Mouse (Mus musculus): ENCODE data around the gene Jmjd1c. TPM values are rescaled to one million over a fixed set of nuclear protein-coding genes. Genes with fewer than 3 reads are reported as not detected.

Gene Jmjd1c
- polyA plus RNA-seq (2014; fragmentation: Nextera tagmentation; extraction: Ambion mirVana): 41.7 and 59.5 TPM in 2 replicates

- Histone ChIP-seq H3K36me3 (replicated peaks; ENCODE audit: control insufficient read depth, insufficient read depth) (no peaks in the 10 kb centered on the region), H3K4me2 (replicated peaks) (peak within 1 kb of the TSS; percentile 66), H3K4me1 (replicated peaks; ENCODE audit: control insufficient read depth, insufficient read depth, low read length) (peaks cover 41% of the 10 kb centered on the region), H3K9ac (peak within 1 kb of the TSS; percentile 100), H3K4me3 (replicated peaks; ENCODE audit: low read length) (peak within 1 kb of the TSS; percentile 91), H3K27me3 (ENCODE audit: control insufficient read depth, insufficient read depth, low read length) (no peaks in the 10 kb centered on the region), H3K27ac (peak within 1 kb of the TSS; percentile 100), H3K9me3 (ENCODE audit: control insufficient read depth, low read length) (no peaks in the 10 kb centered on the region)
- WGBS: under 1% methylated on average over 52 of the region's 73 CpGs
- ATAC-seq (ENCODE audit: low FRiP score) (peak; percentile 92), DNase-seq (ENCODE audit: low spot score) (peak; percentile 90)
Observed at GRCm38 (mm10) chr10:67095798-67096620, at the start of gene Jmjd1c. Gene Jmjd1c (plus strand): TSS chr10:67096125.

DNA sequence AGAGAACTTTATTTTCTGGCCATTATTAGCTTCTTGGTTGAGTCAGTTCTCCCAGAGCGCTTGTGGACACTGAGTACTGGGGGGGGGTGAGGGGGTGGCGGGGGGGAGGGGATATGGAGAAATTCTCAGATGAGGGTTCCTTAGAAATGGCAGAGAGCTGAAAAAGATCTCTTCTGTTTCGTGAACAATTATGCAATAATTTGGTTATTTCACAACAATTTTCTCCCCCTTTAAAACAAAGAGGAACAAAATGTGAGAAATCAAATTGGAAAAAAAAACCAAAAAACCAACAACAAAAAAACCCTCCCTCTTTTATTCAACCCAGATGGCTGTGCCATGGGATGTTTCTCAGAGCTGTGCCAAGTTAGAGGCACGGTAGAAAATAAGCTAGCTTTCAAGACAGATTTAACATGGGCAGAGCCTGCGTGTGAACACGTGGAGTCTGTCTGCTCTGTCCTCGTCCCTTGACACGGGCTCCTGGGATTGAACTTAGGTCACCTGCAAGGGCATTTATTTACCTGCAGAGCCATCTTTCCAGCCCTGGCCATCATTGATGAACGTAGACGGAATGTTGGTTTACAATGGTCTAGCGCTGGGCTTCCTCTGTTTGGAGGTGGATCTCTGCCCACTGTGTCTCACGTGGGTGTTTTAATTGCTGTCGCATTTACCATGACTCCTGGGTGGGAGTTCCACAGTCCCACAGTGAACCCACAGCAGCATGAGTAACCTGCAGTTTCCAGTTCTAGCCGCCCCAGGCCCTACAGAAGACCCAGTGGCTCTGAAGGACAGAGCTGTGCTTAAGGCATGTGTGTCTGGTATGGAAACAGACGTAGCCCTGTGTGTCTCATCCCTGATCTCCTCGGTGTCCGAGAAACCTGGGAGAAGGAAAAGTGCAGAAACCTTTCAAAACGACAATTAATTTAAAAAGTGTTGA lies 47.9 kb upstream of the Jmjd1c start:
- Histone ChIP-seq H3K4me1 (replicated peaks; ENCODE audit: control insufficient read depth, insufficient read depth, low read length) (peaks cover 28% of the 10 kb centered on the region), H3K9ac (no peak overlapping the region), H3K4me2 (replicated peaks) (no peak overlapping the region), H3K36me3 (replicated peaks; ENCODE audit: control insufficient read depth, insufficient read depth) (no peaks in the 10 kb centered on the region), H3K27ac (no peak overlapping the region), H3K27me3 (ENCODE audit: control insufficient read depth, insufficient read depth, low read length) (no peaks in the 10 kb centered on the region), H3K4me3 (replicated peaks; ENCODE audit: low read length) (no peak overlapping the region), H3K9me3 (ENCODE audit: control insufficient read depth, low read length) (no peaks in the 10 kb centered on the region)
- ATAC-seq (ENCODE audit: low FRiP score): no peak
- no peak for DNase-seq (ENCODE audit: low spot score)
- WGBS: 80% methylated on average over 18 of the region's 18 CpGs

- Histone ChIP-seq H3K9ac (no peak overlapping the region), H3K4me1 (replicated peaks; ENCODE audit: control insufficient read depth, insufficient read depth, low read length) (peaks cover 32% of the 10 kb centered on the region), H3K4me3 (replicated peaks; ENCODE audit: low read length) (no peak overlapping the region), H3K9me3 (ENCODE audit: control insufficient read depth, low read length) (no peaks in the 10 kb centered on the region), H3K27me3 (ENCODE audit: control insufficient read depth, insufficient read depth, low read length) (no peaks in the 10 kb centered on the region), H3K4me2 (replicated peaks) (no peak overlapping the region), H3K36me3 (replicated peaks; ENCODE audit: control insufficient read depth, insufficient read depth) (no peaks in the 10 kb centered on the region), H3K27ac (no peak overlapping the region)
- no peak for ATAC-seq (ENCODE audit: low FRiP score)
- DNase-seq (ENCODE audit: low spot score): no peak
- WGBS: 94% methylated on average over 13 of the region's 13 CpGs
Observed at GRCm38 (mm10) chr10:67048871-67049615, 46.9 kb upstream of the Jmjd1c start.

DNA sequence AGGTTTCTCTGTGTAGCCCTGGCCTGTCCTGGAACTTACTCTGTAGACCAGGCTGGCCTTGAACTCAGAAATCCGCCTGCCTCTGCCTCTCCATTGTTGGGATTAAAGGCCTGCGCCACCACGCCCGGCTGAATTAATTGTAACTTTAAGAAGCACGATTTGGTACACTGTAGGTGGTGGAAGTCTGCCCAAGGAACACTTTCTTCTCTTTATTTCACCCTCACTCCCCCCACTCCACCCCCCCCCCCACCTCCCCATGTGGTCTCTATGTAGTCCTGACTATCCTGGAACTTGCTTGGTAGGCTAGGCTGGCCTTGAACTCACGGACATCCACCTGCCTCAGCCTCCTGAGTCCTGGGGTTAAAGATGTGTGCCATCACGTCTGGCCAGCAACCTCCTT lies 46.3 kb upstream of the Jmjd1c start:
- WGBS: 92% methylated on average over 7 of the region's 7 CpGs
- Histone ChIP-seq H3K36me3 (replicated peaks; ENCODE audit: control insufficient read depth, insufficient read depth) (no peaks in the 10 kb centered on the region), H3K27ac (no peak overlapping the region), H3K9me3 (ENCODE audit: control insufficient read depth, low read length) (no peaks in the 10 kb centered on the region), H3K27me3 (ENCODE audit: control insufficient read depth, insufficient read depth, low read length) (no peaks in the 10 kb centered on the region), H3K4me1 (replicated peaks; ENCODE audit: control insufficient read depth, insufficient read depth, low read length) (peaks cover 32% of the 10 kb centered on the region), H3K4me2 (replicated peaks) (no peak overlapping the region), H3K4me3 (replicated peaks; ENCODE audit: low read length) (no peak overlapping the region), H3K9ac (no peak overlapping the region)
- DNase-seq (ENCODE audit: low spot score) (no peak), ATAC-seq (ENCODE audit: low FRiP score) (no peak)

- 48% methylated on average over 6 of the region's 7 CpGs for WGBS
- ATAC-seq (ENCODE audit: low FRiP score) (no peak), DNase-seq (ENCODE audit: low spot score) (no peak)
- H3K36me3 ChIP-seq (replicated peaks; ENCODE audit: control insufficient read depth, insufficient read depth): no peaks in the 10 kb centered on the region
- no peak overlapping the region for H3K27ac ChIP-seq
- H3K4me3 ChIP-seq (replicated peaks; ENCODE audit: low read length): no peak overlapping the region
- H3K27me3 ChIP-seq (ENCODE audit: control insufficient read depth, insufficient read depth, low read length): no peaks in the 10 kb centered on the region
- no peaks in the 10 kb centered on the region for H3K9me3 ChIP-seq (ENCODE audit: control insufficient read depth, low read length)
- H3K4me1 ChIP-seq (replicated peaks; ENCODE audit: control insufficient read depth, insufficient read depth, low read length): peaks cover 29% of the 10 kb centered on the region
- no peak overlapping the region for H3K4me2 ChIP-seq (replicated peaks)
- no peak overlapping the region for H3K9ac ChIP-seq
Observed at GRCm38 (mm10) chr10:67050766-67051165, 45.2 kb upstream of the Jmjd1c start.

DNA sequence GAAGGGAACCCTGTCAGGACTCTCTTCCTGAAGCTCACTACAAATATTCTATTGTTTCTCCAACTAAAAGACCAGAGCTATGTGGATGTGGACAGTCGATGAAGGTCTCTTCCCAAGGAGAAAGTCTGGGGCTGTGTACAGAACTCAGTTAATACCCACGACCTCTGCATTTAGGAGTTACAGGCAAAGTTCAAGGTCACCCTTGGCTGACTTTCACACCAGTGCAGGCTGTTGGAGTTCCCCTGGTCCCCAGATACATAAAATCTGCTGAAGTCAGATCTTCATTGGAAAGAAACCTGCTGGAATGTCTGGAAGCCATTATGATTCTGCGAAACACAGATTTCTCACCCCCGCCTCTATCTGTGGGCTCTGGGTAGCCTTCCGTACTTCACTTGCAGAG lies 44.5 kb upstream of the Jmjd1c start:
- H3K27ac ChIP-seq: no peak overlapping the region
- WGBS: 82% methylated on average over 5 of the region's 5 CpGs

DNA sequence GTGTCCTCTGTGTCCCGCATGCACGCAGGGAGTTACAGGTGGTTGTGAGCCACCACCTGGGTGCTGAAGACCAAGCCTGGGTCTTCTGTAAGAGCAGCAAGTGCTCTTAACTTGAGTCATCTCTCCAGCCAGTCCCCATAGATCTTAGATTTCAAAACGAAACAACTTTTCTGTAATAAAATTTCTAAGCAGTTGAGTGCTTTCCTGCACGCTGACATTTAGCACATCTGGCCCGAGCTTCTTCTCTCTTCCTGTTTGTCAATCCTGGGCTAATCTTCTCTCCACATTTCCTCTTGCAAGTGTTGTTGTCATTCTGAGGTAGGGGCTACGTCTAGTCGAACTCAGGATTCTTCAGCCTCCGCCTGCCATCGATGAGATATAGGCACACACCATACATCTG lies 43.5 kb upstream of the Jmjd1c start:
- Histone ChIP-seq H3K36me3 (replicated peaks; ENCODE audit: control insufficient read depth, insufficient read depth) (no peaks in the 10 kb centered on the region), H3K9ac (no peak overlapping the region), H3K9me3 (ENCODE audit: control insufficient read depth, low read length) (no peaks in the 10 kb centered on the region), H3K4me1 (replicated peaks; ENCODE audit: control insufficient read depth, insufficient read depth, low read length) (peaks cover 32% of the 10 kb centered on the region), H3K27me3 (ENCODE audit: control insufficient read depth, insufficient read depth, low read length) (no peaks in the 10 kb centered on the region), H3K4me3 (replicated peaks; ENCODE audit: low read length) (no peak overlapping the region), H3K27ac (peak overlapping the region; percentile 64; the same call in 1 of the 2 replicates), H3K4me2 (replicated peaks) (no peak overlapping the region)
- no peak for DNase-seq (ENCODE audit: low spot score)
- 82% methylated on average over 9 of the region's 9 CpGs for WGBS
- no peak for ATAC-seq (ENCODE audit: low FRiP score)

More for the DNA sequence above, 44.5 kb upstream of the Jmjd1c start:
- Histone ChIP-seq H3K27me3 (ENCODE audit: control insufficient read depth, insufficient read depth, low read length) (no peaks in the 10 kb centered on the region), H3K4me2 (replicated peaks) (no peak overlapping the region), H3K36me3 (replicated peaks; ENCODE audit: control insufficient read depth, insufficient read depth) (no peaks in the 10 kb centered on the region), H3K4me3 (replicated peaks; ENCODE audit: low read length) (no peak overlapping the region), H3K9ac (no peak overlapping the region), H3K9me3 (ENCODE audit: control insufficient read depth, low read length) (no peaks in the 10 kb centered on the region), H3K4me1 (replicated peaks; ENCODE audit: control insufficient read depth, insufficient read depth, low read length) (peaks cover 30% of the 10 kb centered on the region)
- ATAC-seq (ENCODE audit: low FRiP score) (no peak), DNase-seq (ENCODE audit: low spot score) (no peak)

- no peak overlapping the region for H3K4me2 ChIP-seq (replicated peaks)
- WGBS: 18% methylated on average over 9 of the region's 9 CpGs
- no peaks in the 10 kb centered on the region for H3K36me3 ChIP-seq (replicated peaks; ENCODE audit: control insufficient read depth, insufficient read depth)
- H3K4me3 ChIP-seq (replicated peaks; ENCODE audit: low read length): no peak overlapping the region
- DNase-seq (ENCODE audit: low spot score) (peak; percentile 45), ATAC-seq (ENCODE audit: low FRiP score) (peak; percentile 79; the same call in 1 of the 2 replicates)
- no peaks in the 10 kb centered on the region for H3K27me3 ChIP-seq (ENCODE audit: control insufficient read depth, insufficient read depth, low read length)
- H3K4me1 ChIP-seq (replicated peaks; ENCODE audit: control insufficient read depth, insufficient read depth, low read length): peaks cover 27% of the 10 kb centered on the region
- no peaks in the 10 kb centered on the region for H3K9me3 ChIP-seq (ENCODE audit: control insufficient read depth, low read length)
- H3K27ac ChIP-seq: peak overlapping the region; percentile 64; the same call in 1 of the 2 replicates
- no peak overlapping the region for H3K9ac ChIP-seq
Observed at GRCm38 (mm10) chr10:67053475-67053874, 42.5 kb upstream of the Jmjd1c start.

All from hindbrain, embryonic 14.5 days (tissue).